ENCODE assay signal across 8 mouse cellular contexts in the genomic region with DNA sequence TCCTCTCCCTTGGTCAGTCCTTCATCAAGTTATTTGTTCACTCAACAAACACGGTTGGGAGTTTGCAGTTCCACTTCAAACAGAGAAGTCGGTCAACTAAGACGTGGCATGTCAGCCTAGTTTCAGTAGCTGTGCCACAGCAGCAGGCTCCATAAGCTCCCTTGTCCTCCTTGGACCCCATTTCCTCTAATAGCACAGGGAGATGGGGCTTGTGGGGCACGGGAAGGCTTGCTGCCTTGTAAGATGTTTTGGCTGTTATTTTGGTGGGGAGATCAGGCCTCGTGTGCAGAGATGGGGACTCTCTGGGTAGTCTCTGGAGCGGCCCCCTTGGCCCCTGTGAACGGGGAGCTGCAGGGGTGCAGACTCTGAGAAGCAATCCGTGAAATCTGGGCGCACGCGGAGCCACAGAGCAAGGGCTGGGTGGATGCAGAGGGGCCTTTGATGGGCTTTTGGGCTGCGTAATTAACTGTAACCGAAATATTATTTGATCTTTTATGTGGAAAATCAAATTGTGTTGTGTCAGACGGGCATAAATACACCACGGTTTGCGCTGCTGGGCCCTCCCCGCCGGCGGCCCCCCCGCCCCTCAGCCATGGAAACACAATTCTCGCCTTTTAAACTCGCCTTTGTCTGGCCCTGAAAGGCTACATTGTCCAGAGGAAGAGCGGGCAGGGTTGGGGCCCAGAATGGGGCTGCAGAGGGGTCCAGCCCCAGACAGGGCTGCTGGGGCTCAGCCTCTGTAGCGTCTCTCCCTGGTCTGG.
DNase-seq lines count a peak whose midpoint lies in the region; ATAC-seq lines count a peak whose summit lies in the region.

No protein-coding gene starts in this region.

- no peaks in the 10 kb centered on the region for H3K27me3 ChIP-seq in midbrain, embryonic 14.5 days (ENCODE audit: control insufficient read depth, insufficient read depth, low read length)
- no peaks in the 10 kb centered on the region; the same call in 1 of the 2 replicates for H3K27me3 ChIP-seq in liver, embryonic 11.5 days (replicated peaks; ENCODE audit: control insufficient read depth, insufficient read depth, low read length)

- peak overlapping the region; percentile 73 for H3K27ac ChIP-seq in midbrain, embryonic 14.5 days (replicated peaks; ENCODE audit: low read depth, low read length)
- H3K27ac ChIP-seq in liver, embryonic 11.5 days (ENCODE audit: low read depth, low read length): no peak overlapping the region; the same call in 1 of the 2 replicates

- peak overlapping the region; percentile 22; the same call in 1 of the 2 replicates for H3K4me2 ChIP-seq in midbrain, embryonic 14.5 days (ENCODE audit: low read length)
- H3K4me2 ChIP-seq in liver, embryonic 11.5 days: no peak overlapping the region

- ATAC-seq in midbrain, embryonic 14.5 days (ENCODE audit: low FRiP score, low TSS enrichment): peak; percentile 90
- ATAC-seq in liver, embryonic 11.5 days (replicated peaks; ENCODE audit: low FRiP score): no peak

- H3K9ac ChIP-seq in midbrain, embryonic 14.5 days (replicated peaks; ENCODE audit: low read length): peak overlapping the region; percentile 34; the same call in 1 of the 2 replicates
- no peak overlapping the region for H3K9ac ChIP-seq in liver, embryonic 11.5 days (ENCODE audit: low read depth, low read length)

- H3K4me3 ChIP-seq in midbrain, embryonic 14.5 days (replicated peaks; ENCODE audit: low read depth, low read length): no peak overlapping the region
- no peak overlapping the region for H3K4me3 ChIP-seq in liver, embryonic 11.5 days (ENCODE audit: low read depth, low read length)

- DNase-seq in cerebellum, adult 9-11 months: peak; percentile 17
- DNase-seq in cerebellum, postnatal 10 days: no peak
- DNase-seq in Muller cell, postnatal 12 days (ENCODE audit: inconsistent ontology term): peak; percentile 78
- peak; percentile 57 for DNase-seq in forelimb bud, embryonic 11.5 days (ENCODE audit: low read depth, low spot score)
- peak; percentile 79 for DNase-seq in midbrain, embryonic 14.5 days
- no peak for DNase-seq in adrenal gland, postnatal 25 days
- no peak for DNase-seq in liver, embryonic 11.5 days (ENCODE audit: low spot score)
- DNase-seq in yolk sac, embryonic 10.5 days (ENCODE audit: low spot score): no peak

- 3% methylated on average over 24 of the region's 24 CpGs for WGBS in midbrain, embryonic 14.5 days
- 39% methylated on average over 24 of the region's 24 CpGs for WGBS in liver, embryonic 11.5 days

- no peaks in the 10 kb centered on the region for H3K36me3 ChIP-seq in midbrain, embryonic 14.5 days (ENCODE audit: control insufficient read depth, insufficient read depth, low read length)
- no peaks in the 10 kb centered on the region for H3K36me3 ChIP-seq in liver, embryonic 11.5 days (ENCODE audit: control insufficient read depth, insufficient read depth, low read length)

- H3K9me3 ChIP-seq in midbrain, embryonic 14.5 days (ENCODE audit: control insufficient read depth, low read length): no peaks in the 10 kb centered on the region
- no peaks in the 10 kb centered on the region for H3K9me3 ChIP-seq in liver, embryonic 11.5 days (ENCODE audit: control insufficient read depth, low read length)

- H3K4me1 ChIP-seq in midbrain, embryonic 14.5 days (ENCODE audit: control insufficient read depth, insufficient read depth, low read length): peaks cover 18% of the 10 kb centered on the region
- no peaks in the 10 kb centered on the region; the same call in none of the 2 replicates for H3K4me1 ChIP-seq in liver, embryonic 11.5 days (replicated peaks; ENCODE audit: control insufficient read depth, insufficient read depth, low read length)

Comparison
In these comparisons a context has a peak if more than half of its experiments do, and no peak if none do; other contexts are left out.
1. DNase-seq: peak in cerebellum, adult 9-11 months (single experiment), Muller cell, postnatal 12 days (single experiment), forelimb bud, embryonic 11.5 days (single experiment) and midbrain, embryonic 14.5 days (single experiment); none in cerebellum, postnatal 10 days (0 of 2), adrenal gland, postnatal 25 days (single experiment), liver, embryonic 11.5 days (single experiment) and yolk sac, embryonic 10.5 days (single experiment).